Mouse (Mus musculus) midbrain, embryonic 11.5 days (tissue): ENCODE data around the gene Mettl14. TPM values are rescaled to one million over a fixed set of nuclear protein-coding genes. Genes with fewer than 3 reads are reported as not detected.

ENCODE experiments used
- polyA plus RNA-seq: library from polyadenylated mRNA; unstranded; fragments of >200 nt; fragmentation: Nextera tagmentation; extraction: Ambion mirVana; gene quantifications from 2 replicates; pipeline ENCODE4 v1.2.1, GENCODE M21; 2014

Mettl14 gene
- polyA plus RNA-seq, 1 experiment from 2014 or later = 34.8 TPM

Other genes with a start within 250 kb of the Mettl14 start
- gene Synpo2, start 150.0 kb downstream of the Mettl14 start, polyA plus RNA-seq = 4.8 and 5.2 TPM in 2 replicates
- 21.5 and 25.7 TPM in 2 replicates for gene Sec24d, start 118.7 kb downstream of the Mettl14 start, polyA plus RNA-seq
- gene Prss12, start 60.8 kb upstream of the Mettl14 start, polyA plus RNA-seq = 6.4 and 6.6 TPM in 2 replicates